Mouse (Mus musculus) splenic B cell, adult 2 months (primary cell): Measurements from ENCODE around the gene B3galt6.

Source experiments
- DNase-seq: peaks from one replicate; pipeline ENCODE4 v3.0.0-alpha.2; 2011; ENCODE audit warnings: low read depth, low spot score
- H3K27me3 ChIP-seq: 2 replicates; pipeline ENCODE4 v1.6.1; 2012; ENCODE audit warnings: mild to moderate bottlenecking, low read length, moderate library complexity, mixed read lengths; ENCODE audit not compliant: control insufficient read depth, poor library complexity, insufficient read depth, severe bottlenecking
- H3K36me3 ChIP-seq: 2 replicates; pipeline ENCODE4 v1.6.1; 2012; ENCODE audit warnings: mild to moderate bottlenecking, low read length, moderate library complexity, mixed read lengths; ENCODE audit not compliant: control insufficient read depth, poor library complexity, insufficient read depth, severe bottlenecking

The B3galt6 gene

GRCm38 (mm10) chr4:155963106-155963505 lies 29.3 kb downstream of the B3galt6 start:
- Histone ChIP-seq H3K36me3 (0 out of 2 replicates have a peak, but pooled peaks cover 1% of the 10 kb centered on the region), H3K27me3 (no peaks in the 10 kb centered on the region)
- DNase-seq = no peak

DNA sequence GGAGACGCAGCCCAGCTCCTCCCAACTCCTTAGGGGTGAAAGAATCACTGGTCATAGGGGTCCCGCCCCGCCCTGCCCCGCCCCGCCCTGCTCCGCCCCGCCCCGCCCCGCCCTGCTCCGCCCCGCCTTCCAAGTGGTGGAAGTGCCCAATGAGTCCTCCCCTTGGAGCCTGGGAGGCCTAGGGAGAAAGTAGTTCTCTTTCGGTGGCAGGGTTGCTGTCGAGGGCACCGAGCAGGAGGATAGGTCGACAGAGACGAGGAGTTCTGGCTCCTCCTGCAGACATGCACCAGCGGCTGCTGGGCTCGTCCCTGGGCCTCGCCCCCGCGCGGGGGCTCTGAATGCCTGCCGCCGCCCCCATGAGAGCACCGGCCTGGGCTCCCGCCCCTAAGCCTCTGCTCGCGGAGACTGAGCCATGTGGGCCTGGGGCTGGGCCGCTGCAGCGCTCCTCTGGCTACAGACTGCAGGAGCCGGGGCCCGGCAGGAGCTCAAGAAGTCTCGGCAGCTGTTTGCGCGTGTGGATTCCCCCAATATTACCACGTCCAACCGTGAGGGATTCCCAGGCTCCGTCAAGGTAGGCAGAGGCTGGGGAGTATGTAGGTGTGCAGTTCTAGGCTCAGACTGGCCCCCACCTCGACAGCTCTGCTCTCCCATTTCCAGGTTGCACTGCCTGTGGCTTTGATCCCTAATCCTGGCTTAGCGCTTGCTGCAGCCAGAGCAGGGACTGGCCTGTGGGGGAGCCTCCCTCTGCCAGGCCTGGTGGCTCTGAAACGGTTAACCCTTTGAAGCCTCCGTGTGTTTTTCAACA lies 30.1 kb downstream of the B3galt6 start, which contains the start of gene C1qtnf12:
TSS of gene C1qtnf12 (plus strand) at position 152 of the 805 bp plus-strand sequence.
- peak; percentile 44 for DNase-seq

GRCm38 (mm10) chr4:155959275-155959674 lies 33.2 kb downstream of the B3galt6 start:
- peaks cover 4% of the 10 kb centered on the region; the same call in 1 of the 2 replicates for H3K36me3 ChIP-seq
- no peaks in the 10 kb centered on the region for H3K27me3 ChIP-seq
- DNase-seq = peak; percentile 88

More for the DNA sequence above, 30.1 kb downstream of the B3galt6 start, which contains the start of gene C1qtnf12:
- no peaks in the 10 kb centered on the region for H3K27me3 ChIP-seq
- 0 out of 2 replicates have a peak, but pooled peaks cover 1% of the 10 kb centered on the region for H3K36me3 ChIP-seq

DNA sequence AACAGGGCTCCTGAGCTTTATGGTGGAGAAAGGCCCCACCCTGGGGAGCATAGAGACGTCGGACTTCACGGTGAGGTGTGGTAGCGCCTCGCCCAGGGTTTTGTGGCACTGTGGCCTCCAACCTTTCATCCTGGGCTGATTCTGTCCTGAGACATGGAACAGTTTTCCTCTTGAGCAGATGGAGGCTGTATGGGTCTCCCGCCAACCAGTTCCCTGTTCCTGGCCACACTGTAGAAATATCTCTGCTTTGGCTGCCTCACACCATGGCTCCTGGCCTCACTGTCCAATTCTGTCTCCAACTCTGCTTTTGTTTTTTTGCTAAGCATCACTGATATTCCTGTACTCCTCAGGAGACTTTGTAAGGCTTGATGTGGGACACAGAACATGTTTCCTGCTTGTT lies 37.0 kb downstream of the B3galt6 start:
- DNase-seq = no peak
- H3K36me3 ChIP-seq = peaks cover 9% of the 10 kb centered on the region
- H3K27me3 ChIP-seq = no peaks in the 10 kb centered on the region

GRCm38 (mm10) chr4:155947094-155947493 lies 45.4 kb downstream of the B3galt6 start:
- DNase-seq = no peak
- Histone ChIP-seq H3K36me3 (peaks cover 4% of the 10 kb centered on the region), H3K27me3 (no peaks in the 10 kb centered on the region)

DNA sequence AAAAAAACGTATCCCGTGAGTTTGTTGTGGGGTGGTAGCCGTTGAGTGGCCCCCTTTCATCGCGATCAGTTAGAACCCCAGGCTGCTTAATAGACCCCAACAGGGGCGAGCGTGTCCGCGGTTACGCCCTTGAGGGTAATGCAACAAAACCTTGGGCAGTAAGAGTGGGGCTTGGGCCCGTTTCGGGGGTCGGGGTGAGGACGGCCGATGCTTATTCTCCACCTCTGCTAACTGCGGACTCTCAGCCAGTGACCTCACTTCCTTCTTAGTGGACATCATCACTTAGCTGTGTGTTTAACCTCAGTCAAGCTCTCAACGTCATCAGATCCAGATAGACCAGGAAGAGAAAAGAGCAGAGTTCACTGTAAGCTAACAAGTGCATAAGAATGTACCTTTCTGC lies 48.2 kb downstream of the B3galt6 start:
- peak; percentile 44 for DNase-seq
- Histone ChIP-seq H3K36me3 (no peaks in the 10 kb centered on the region), H3K27me3 (no peaks in the 10 kb centered on the region)

GRCm38 (mm10) chr4:155943534-155944249 lies 48.8 kb downstream of the B3galt6 start, which contains the start of gene Ube2j2:
Gene Ube2j2, plus strand, starts transcription at chr4:155943831.
- DNase-seq = peak; percentile 93
- Histone ChIP-seq H3K27me3 (no peaks in the 10 kb centered on the region), H3K36me3 (no peaks in the 10 kb centered on the region)

GRCm38 (mm10) chr4:155943049-155943452 lies 49.4 kb downstream of the B3galt6 start:
- no peaks in the 10 kb centered on the region for H3K27me3 ChIP-seq
- H3K36me3 ChIP-seq = no peaks in the 10 kb centered on the region
- peak; percentile 22 for DNase-seq
